Mouse (Mus musculus): ENCODE measurements around the gene Rab27a. TPM values are rescaled to one million over a fixed set of nuclear protein-coding genes. Genes with fewer than 3 reads are reported as not detected.
A peak's percentile ranks its signal among the peaks of the same experiment; 100 is the strongest.
"Not testable (repeated sequence)": the region's sequence is repeated elsewhere in the genome, so short reads cannot be mapped to it uniquely, and the experiment has no call there.

The Rab27a gene
- polyA plus RNA-seq, 1 experiment from 2014 or later = 8.8 TPM

DNA sequence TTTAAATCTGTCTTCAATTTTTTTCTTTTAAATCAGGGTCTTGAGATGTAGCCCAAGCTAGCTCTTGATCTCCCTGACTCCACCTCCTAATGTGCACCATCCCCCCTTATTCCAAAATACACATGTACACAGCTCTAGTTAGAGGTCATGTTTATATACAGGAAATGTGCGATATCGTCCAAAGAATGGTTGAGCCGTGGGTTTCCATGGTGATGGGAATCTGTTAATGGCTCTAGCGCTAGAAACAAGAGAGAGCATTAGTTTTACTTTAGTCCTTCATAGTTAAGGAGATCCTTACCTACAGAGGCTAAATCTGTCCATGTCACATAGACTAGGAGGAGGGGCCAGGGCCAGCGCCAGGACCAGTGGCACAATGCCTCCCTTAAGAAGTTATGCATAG lies 5.2 kb downstream of the Rab27a start:
- no peak overlapping the region for H3K27ac ChIP-seq
- ATAC-seq (ENCODE audit: low FRiP score, low read depth) = no peak
- no peak overlapping the region for H3K4me2 ChIP-seq (replicated peaks)
- no peaks in the 10 kb centered on the region for H3K27me3 ChIP-seq
- peaks cover 22% of the 10 kb centered on the region for H3K4me1 ChIP-seq
- H3K4me3 ChIP-seq = no peak overlapping the region
- no peak overlapping the region for H3K9ac ChIP-seq
- 66% methylated on average over 5 of the region's 5 CpGs for WGBS
- no peaks in the 10 kb centered on the region for H3K36me3 ChIP-seq
- no peaks in the 10 kb centered on the region for H3K9me3 ChIP-seq

DNA sequence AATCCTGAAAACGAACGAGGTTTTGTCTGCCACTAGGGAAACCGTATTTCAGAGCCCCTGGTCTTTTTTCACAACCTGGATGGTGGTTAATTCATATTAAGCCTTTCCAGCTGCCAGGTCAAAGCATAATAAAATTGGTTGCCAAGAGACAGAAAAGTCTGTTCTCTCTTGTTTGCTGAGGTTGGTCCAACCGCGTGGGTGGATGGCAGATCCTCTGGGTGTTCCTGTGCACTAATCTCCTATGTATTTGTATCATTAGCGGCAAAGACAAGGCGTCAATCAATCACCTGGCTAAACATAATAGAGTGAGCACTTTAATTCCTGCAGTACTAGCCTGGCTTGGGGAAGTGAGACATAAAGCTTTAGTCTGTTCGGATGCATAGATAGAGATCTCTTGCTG lies 6.0 kb downstream of the Rab27a start:
- Histone ChIP-seq H3K4me3 (no peak overlapping the region), H3K9me3 (no peaks in the 10 kb centered on the region), H3K4me2 (replicated peaks) (no peak overlapping the region), H3K36me3 (no peaks in the 10 kb centered on the region), H3K9ac (peak overlapping the region; percentile 19; the same call in 1 of the 2 replicates), H3K4me1 (peaks cover 21% of the 10 kb centered on the region), H3K27ac (no peak overlapping the region), H3K27me3 (no peaks in the 10 kb centered on the region)
- 28% methylated on average over 8 of the region's 8 CpGs for WGBS
- no peak for ATAC-seq (ENCODE audit: low FRiP score, low read depth)

DNA sequence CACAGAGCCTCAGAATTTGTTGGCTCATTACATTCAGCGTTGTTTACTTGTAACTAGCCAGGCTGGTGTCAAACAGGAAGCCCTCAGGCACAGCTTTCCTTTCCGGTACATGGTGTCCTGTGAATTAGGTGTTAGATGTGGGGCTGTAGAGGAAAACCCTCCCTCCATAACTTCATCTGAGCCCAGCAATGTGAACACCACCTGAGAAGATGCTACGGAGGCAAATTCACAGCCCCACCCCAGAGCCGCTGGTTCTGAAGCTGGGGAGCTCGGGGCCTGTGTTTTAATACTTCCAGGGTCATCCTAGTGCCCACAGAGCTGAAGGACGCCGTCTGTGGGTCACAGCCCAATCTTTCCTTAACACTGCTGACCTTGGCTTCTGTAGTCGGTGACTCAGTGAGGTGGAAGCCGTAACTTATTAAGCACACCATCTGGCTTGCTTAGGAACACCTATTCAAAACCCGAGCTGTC lies 10.8 kb downstream of the Rab27a start:
- ATAC-seq (ENCODE audit: low FRiP score, low read depth) = no peak
- no peaks in the 10 kb centered on the region for H3K36me3 ChIP-seq
- no peak overlapping the region for H3K9ac ChIP-seq
- no peaks in the 10 kb centered on the region for H3K9me3 ChIP-seq
- no peak overlapping the region for H3K4me2 ChIP-seq (replicated peaks)
- WGBS = 35% methylated on average over 10 of the region's 10 CpGs
- peaks cover 11% of the 10 kb centered on the region for H3K4me1 ChIP-seq
- H3K4me3 ChIP-seq = no peak overlapping the region
- H3K27me3 ChIP-seq = no peaks in the 10 kb centered on the region
- no peak overlapping the region for H3K27ac ChIP-seq

DNA sequence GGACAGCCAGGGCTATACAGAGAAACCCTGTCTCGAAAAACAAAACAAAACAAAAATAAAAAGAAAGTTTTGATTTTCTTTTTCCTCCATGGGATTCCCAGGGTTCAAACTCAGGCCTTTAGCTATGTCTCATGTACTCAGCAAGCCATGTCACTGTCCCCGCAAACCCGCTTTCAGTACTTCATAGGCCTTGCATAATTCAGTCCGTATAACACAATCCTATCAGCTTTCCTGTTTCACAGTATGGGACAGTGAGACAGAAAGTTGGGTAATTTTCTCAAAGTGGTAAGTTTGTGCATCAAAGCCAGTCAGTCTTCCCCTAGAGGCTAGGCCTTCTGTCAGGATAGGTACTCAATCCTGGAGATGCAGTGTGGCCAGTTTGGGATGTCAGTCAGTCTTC lies 14.6 kb downstream of the Rab27a start:
- H3K4me3 ChIP-seq = no peak overlapping the region
- no peaks in the 10 kb centered on the region for H3K9me3 ChIP-seq
- H3K9ac ChIP-seq = no peak overlapping the region
- peaks cover 17% of the 10 kb centered on the region for H3K4me1 ChIP-seq
- WGBS = 85% methylated on average over 4 of the region's 4 CpGs
- ATAC-seq (ENCODE audit: low FRiP score, low read depth) = no peak
- H3K36me3 ChIP-seq = no peaks in the 10 kb centered on the region
- no peaks in the 10 kb centered on the region for H3K27me3 ChIP-seq
- no peak overlapping the region for H3K27ac ChIP-seq
- H3K4me2 ChIP-seq (replicated peaks) = no peak overlapping the region

DNA sequence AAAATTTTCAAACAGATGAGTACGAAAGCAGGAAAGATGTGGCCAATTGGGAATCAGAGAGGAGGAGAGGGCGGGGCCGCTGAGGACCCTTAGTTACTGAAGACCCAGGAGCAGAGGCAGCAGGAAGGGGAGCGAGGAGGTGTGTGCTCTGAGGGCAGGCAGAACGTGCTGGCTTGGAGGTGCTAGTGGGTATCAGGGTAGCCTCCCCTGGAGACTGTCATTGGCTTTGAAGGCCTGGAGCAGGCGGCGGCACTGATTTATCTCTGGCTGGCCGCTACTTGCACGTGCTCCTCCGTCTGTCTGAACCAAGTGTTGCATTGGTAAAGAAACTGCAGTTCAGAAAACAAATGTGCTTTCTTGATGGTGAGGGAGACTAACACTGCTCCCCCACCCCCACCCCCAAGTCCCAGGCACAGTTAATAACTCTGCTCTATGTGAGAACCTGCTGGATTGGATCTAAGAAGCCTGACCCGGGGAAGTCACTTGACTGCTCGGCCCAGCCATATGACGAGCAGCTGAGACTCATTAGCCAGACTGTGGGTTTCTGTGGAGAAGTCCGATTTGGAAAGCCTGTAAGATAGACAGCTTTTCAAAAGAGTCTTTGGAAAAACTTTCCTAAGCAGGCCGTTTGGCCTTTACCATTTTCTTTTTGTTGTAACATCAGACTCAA lies 19.1 kb downstream of the Rab27a start:
- H3K9me3 ChIP-seq = no peaks in the 10 kb centered on the region
- peak overlapping the region; percentile 59 for H3K9ac ChIP-seq
- peak overlapping the region; percentile 64 for H3K4me2 ChIP-seq (replicated peaks)
- H3K36me3 ChIP-seq = no peaks in the 10 kb centered on the region
- H3K27me3 ChIP-seq = no peaks in the 10 kb centered on the region
- peak overlapping the region; percentile 25 for H3K4me3 ChIP-seq
- peaks cover 21% of the 10 kb centered on the region for H3K4me1 ChIP-seq
- WGBS = 6% methylated on average over 15 of the region's 15 CpGs
- peak overlapping the region; percentile 39; the same call in 1 of the 2 replicates for H3K27ac ChIP-seq
- 0 out of 2 replicates have a peak, but pooled peaks have one; percentile 53 for ATAC-seq (ENCODE audit: low FRiP score, low read depth)

DNA sequence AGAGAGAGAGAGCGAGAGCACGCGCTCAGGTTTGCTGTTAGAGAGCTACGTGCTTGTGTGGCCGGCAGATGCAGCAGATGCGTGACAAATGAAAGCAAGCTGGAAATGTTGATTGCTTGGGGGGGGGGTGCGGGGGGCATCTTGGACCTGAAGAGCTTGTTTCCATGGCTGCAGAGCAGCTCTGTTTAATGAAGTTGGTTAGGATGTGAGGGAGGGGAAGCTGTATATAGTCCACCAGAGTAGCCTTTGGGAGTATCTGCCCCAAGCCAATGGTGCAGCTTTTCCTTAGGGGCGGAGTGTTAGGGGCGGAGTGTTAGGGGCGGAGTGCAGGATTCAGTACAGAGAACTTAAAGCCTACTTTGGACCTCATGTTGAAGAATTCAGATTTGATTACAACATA lies 22.4 kb downstream of the Rab27a start:
- peak overlapping the region; percentile 7; the same call in 1 of the 2 replicates for H3K4me3 ChIP-seq
- H3K27ac ChIP-seq = no peak overlapping the region

DNA sequence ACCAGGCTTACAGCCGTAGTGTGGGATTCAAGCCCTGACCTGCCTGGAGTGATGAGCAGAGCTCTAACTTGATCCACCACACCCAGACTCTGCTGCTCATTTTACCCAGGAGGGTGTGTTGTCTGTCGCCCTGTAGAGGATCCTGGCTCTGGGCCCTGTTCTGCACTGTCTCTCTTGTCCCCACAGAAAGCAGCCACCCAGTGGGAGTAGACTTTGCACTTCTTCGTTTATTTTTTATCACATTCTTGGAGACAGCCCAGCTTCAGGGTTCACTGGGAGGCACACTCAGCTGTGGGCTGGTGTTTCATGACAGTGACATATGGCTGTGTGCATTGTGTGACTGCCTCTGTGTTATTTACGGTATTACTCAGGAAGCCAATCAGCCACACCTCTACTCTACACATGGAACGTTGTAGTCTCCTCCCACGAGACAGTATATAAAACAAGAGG lies 23.6 kb downstream of the Rab27a start:
- Histone ChIP-seq H3K36me3 (no peaks in the 10 kb centered on the region), H3K4me2 (replicated peaks) (no peak overlapping the region)

More for the DNA sequence above, 22.4 kb downstream of the Rab27a start:
- ATAC-seq (ENCODE audit: low FRiP score, low read depth) = peak; percentile 45; the same call in 1 of the 2 replicates
- Histone ChIP-seq H3K4me2 (replicated peaks) (peak overlapping the region; percentile 52), H3K9ac (no peak overlapping the region), H3K27me3 (no peaks in the 10 kb centered on the region), H3K36me3 (no peaks in the 10 kb centered on the region), H3K9me3 (no peaks in the 10 kb centered on the region), H3K4me1 (peaks cover 21% of the 10 kb centered on the region)
- WGBS = 17% methylated on average over 10 of the region's 10 CpGs

DNA sequence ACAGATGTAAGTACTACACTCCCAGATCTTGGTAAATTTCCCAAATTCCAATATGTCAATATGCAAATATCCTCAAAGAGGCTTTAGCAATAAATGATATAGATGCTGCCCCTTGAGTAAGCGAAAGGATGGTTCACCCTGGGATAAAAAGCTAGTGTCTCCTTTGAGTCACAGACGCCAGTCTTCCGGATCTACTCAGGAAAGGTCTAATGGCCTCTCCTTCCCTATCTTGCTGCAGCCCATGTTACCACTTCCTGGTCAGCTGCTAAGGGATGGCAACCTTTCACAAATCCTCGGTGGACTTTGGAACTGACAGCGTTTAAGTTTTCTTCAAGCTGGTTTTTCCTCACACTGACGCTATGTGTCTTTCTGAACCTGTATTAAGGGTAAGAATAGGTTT lies 24.0 kb downstream of the Rab27a start:
- Histone ChIP-seq H3K9ac (no peak overlapping the region), H3K4me3 (no peak overlapping the region), H3K27me3 (no peaks in the 10 kb centered on the region), H3K4me2 (replicated peaks) (no peak overlapping the region), H3K36me3 (no peaks in the 10 kb centered on the region), H3K4me1 (peaks cover 15% of the 10 kb centered on the region), H3K27ac (no peak overlapping the region), H3K9me3 (no peaks in the 10 kb centered on the region)
- 81% methylated on average over 6 of the region's 6 CpGs for WGBS
- ATAC-seq (ENCODE audit: low FRiP score, low read depth) = no peak

More for the DNA sequence above, 23.6 kb downstream of the Rab27a start:
- ATAC-seq (ENCODE audit: low FRiP score, low read depth) = peak; percentile 29; the same call in 1 of the 2 replicates
- Histone ChIP-seq H3K27ac (no peak overlapping the region), H3K9ac (no peak overlapping the region), H3K9me3 (no peaks in the 10 kb centered on the region), H3K4me3 (no peak overlapping the region), H3K4me1 (peaks cover 20% of the 10 kb centered on the region), H3K27me3 (no peaks in the 10 kb centered on the region)
- 47% methylated on average over 6 of the region's 6 CpGs for WGBS

DNA sequence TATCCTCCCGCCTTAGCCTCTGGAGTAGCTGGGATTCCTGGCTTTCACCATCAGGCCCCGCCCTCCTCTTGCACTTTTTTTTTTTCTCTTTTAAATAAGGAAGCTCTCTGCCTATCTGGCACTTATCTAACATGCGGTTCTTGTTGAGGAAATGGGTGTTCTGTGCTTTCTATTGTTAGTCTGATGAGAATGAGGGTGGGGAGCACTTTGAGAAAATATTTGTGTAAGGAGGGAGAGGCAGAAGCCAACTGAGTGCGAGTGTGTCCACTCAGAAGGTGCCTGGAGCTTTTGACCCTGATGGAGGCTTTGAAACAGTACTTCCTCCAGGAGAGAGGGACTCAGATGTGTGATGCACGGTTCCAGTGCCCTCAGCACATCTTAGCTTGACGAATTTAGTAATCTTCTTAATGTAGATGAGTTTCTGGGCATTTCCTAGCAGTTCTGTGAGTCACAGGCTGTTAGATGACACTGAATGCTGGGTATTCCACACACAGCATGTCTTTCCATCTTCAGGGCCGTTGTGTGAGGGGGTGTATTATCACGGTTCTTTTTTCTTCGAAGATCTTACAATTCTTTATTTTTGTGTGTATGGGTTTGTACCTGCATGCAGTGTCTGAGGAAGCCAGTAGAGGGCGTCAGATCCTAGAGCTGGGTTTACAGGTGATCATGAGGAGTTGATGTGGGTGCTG lies 26.5 kb downstream of the Rab27a start:
- Histone ChIP-seq H3K4me2 (replicated peaks) (no peak overlapping the region), H3K9me3 (no peaks in the 10 kb centered on the region), H3K27me3 (no peaks in the 10 kb centered on the region), H3K4me1 (peaks cover 10% of the 10 kb centered on the region), H3K9ac (no peak overlapping the region), H3K36me3 (no peaks in the 10 kb centered on the region), H3K27ac (no peak overlapping the region), H3K4me3 (no peak overlapping the region)
- no peak for ATAC-seq (ENCODE audit: low FRiP score, low read depth)
- 80% methylated on average over 10 of the region's 10 CpGs for WGBS

DNA sequence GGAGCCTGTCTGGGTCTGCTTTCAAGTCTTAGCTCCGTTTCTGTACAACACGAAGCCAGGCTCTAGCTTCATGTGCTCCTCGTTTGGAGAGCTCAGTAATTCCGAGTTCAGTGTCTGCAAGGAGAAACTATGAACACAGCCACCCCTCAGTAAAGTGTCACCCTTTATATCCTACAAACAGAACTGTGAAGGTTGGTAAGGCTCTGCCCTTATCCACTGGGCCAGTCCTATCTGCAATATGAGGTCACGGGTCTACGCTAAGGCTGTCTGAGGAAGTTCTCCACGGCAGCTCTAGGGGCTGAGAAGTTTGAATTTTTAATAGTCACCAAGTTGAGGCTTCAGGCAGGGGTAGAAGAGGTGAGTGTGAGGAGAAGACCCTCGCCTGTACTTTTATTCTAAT lies 27.8 kb downstream of the Rab27a start:
- no peaks in the 10 kb centered on the region for H3K27me3 ChIP-seq
- WGBS = 77% methylated on average over 8 of the region's 8 CpGs
- no peak overlapping the region for H3K27ac ChIP-seq
- H3K4me2 ChIP-seq (replicated peaks) = no peak overlapping the region
- no peak for ATAC-seq (ENCODE audit: low FRiP score, low read depth)
- no peak overlapping the region for H3K9ac ChIP-seq
- H3K9me3 ChIP-seq = no peaks in the 10 kb centered on the region
- peaks cover 5% of the 10 kb centered on the region for H3K4me1 ChIP-seq
- H3K36me3 ChIP-seq = no peaks in the 10 kb centered on the region
- no peak overlapping the region for H3K4me3 ChIP-seq

DNA sequence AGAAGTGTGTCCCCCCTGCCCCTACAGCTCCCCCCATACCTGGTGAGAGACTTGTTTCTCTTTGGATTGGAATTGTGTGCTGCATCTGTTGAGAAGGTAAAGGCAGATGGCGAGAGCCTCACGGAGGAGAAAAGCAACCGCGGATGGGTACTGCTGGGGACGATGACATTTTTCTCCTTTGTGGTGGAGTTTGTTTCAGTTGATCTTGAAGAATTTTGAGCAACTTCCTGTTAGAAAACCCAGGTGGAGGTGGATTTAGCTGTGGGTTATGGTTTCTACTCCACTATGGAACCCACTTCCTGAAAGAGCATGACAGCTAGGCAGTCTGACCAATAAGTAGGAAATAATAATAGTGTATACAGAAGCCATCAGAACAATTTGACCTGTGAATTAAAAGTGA lies 28.5 kb downstream of the Rab27a start:
- H3K4me2 ChIP-seq (replicated peaks) = no peak overlapping the region
- no peaks in the 10 kb centered on the region for H3K4me1 ChIP-seq
- no peak for ATAC-seq (ENCODE audit: low FRiP score, low read depth)
- WGBS = 88% methylated on average over 5 of the region's 5 CpGs
- no peak overlapping the region for H3K4me3 ChIP-seq
- H3K9ac ChIP-seq = no peak overlapping the region
- no peaks in the 10 kb centered on the region for H3K9me3 ChIP-seq
- H3K27me3 ChIP-seq = no peaks in the 10 kb centered on the region
- no peaks in the 10 kb centered on the region for H3K36me3 ChIP-seq
- no peak overlapping the region for H3K27ac ChIP-seq

DNA sequence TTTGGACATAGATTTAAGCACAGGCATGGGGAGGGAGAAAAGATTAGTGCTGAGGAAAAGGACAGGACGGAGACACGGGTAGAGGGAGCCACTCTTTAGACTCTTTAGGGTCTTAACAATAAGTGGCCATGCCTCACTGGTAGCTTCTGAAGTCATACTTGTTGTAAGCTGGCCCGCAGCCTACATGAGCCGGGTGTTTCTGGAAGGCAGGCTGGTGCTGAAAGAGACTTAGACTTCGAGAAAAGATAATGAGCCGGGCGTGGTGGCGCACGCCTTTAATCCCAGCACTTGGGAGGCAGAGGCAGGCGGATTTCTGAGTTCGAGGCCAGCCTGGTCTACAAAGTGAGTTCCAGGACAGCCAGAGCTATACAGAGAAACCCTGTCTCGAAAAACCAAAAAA lies 34.7 kb downstream of the Rab27a start:
- not testable (repeated sequence) for H3K9ac ChIP-seq; H3K27ac ChIP-seq; H3K4me1 ChIP-seq; ATAC-seq (ENCODE audit: low FRiP score, low read depth); H3K4me2 ChIP-seq (replicated peaks); H3K9me3 ChIP-seq; H3K4me3 ChIP-seq; H3K27me3 ChIP-seq; H3K36me3 ChIP-seq
- 89% methylated on average over 11 of the region's 12 CpGs for WGBS
